Mouse (Mus musculus): ENCODE results near the gene AI597479.
"Not testable (repeated sequence)": the region's sequence is repeated elsewhere in the genome, so short reads cannot be mapped to it uniquely, and the experiment has no call there.

AI597479 gene

GRCm38 (mm10) chr1:43122616-43123015, 24.1 kb downstream of the AI597479 start:
- in situ Hi-C loops (cut with MboI; ENCODE audit: low sequenced_read_pairs), result no loop called here

GRCm38 (mm10) chr1:43124726-43125125, 26.2 kb downstream of the AI597479 start:
- in situ Hi-C loops (cut with MboI; ENCODE audit: low sequenced_read_pairs), result no loop called here

- in situ Hi-C loops (cut with MboI; ENCODE audit: low sequenced_read_pairs), result no loop called here
These were observed 28.7 kb downstream of the AI597479 start for GRCm38 (mm10) chr1:43127196-43127595.

- in situ Hi-C loops (cut with MboI; ENCODE audit: low sequenced_read_pairs), result no loop called here
These were observed 29.5 kb downstream of the AI597479 start for GRCm38 (mm10) chr1:43127820-43128610.

- in situ Hi-C loops (cut with MboI; ENCODE audit: low sequenced_read_pairs), result no loop called here
These were observed 31.9 kb downstream of the AI597479 start for GRCm38 (mm10) chr1:43130219-43130981.

- in situ Hi-C loops (cut with MboI; ENCODE audit: low sequenced_read_pairs), result no loop called here
These were observed 33.1 kb downstream of the AI597479 start for GRCm38 (mm10) chr1:43131591-43131990.

- in situ Hi-C loops (cut with MboI; ENCODE audit: low sequenced_read_pairs), result not testable (repeated sequence)
These were observed 38.0 kb downstream of the AI597479 start for GRCm38 (mm10) chr1:43136488-43137029.

GRCm38 (mm10) chr1:43137334-43137733, 38.8 kb downstream of the AI597479 start:
- in situ Hi-C loops (cut with MboI; ENCODE audit: low sequenced_read_pairs), result no loop called here

GRCm38 (mm10) chr1:43138268-43138812, 39.8 kb downstream of the AI597479 start:
- in situ Hi-C loops (cut with MboI; ENCODE audit: low sequenced_read_pairs), result no loop called here

GRCm38 (mm10) chr1:43139587-43140266, 41.2 kb downstream of the AI597479 start:
- in situ Hi-C loops (cut with MboI; ENCODE audit: low sequenced_read_pairs), result loop anchor here (10.0 kb wide), 1 partner anchor 115 kb away; no protein-coding TSS in a partner anchor

- in situ Hi-C loops (cut with MboI; ENCODE audit: low sequenced_read_pairs), result loop anchor here (10.0 kb wide), 1 partner anchor 113 kb away; no protein-coding TSS in a partner anchor
These were observed 43.0 kb downstream of the AI597479 start for GRCm38 (mm10) chr1:43141555-43141961.

GRCm38 (mm10) chr1:43142849-43143248, 44.3 kb downstream of the AI597479 start:
- in situ Hi-C loops (cut with MboI; ENCODE audit: low sequenced_read_pairs), result loop anchor here (10.0 kb wide), 1 partner anchor 112 kb away; no protein-coding TSS in a partner anchor

GRCm38 (mm10) chr1:43143284-43143683, 44.8 kb downstream of the AI597479 start:
- in situ Hi-C loops (cut with MboI; ENCODE audit: low sequenced_read_pairs), result loop anchor here (10.0 kb wide), 1 partner anchor 112 kb away; no protein-coding TSS in a partner anchor

- in situ Hi-C loops (cut with MboI; ENCODE audit: low sequenced_read_pairs), result loop anchor here (10.0 kb wide), 1 partner anchor 111 kb away; no protein-coding TSS in a partner anchor
These were observed 45.3 kb downstream of the AI597479 start for GRCm38 (mm10) chr1:43143791-43144190.

- in situ Hi-C loops (cut with MboI; ENCODE audit: low sequenced_read_pairs), result loop anchor here (10.0 kb wide), 1 partner anchor 110 kb away; no protein-coding TSS in a partner anchor
These were observed 45.9 kb downstream of the AI597479 start for GRCm38 (mm10) chr1:43144338-43144906.

- in situ Hi-C loops (cut with MboI; ENCODE audit: low sequenced_read_pairs), result loop anchor here (10.0 kb wide), 1 partner anchor 109 kb away; no protein-coding TSS in a partner anchor
These were observed 46.9 kb downstream of the AI597479 start for GRCm38 (mm10) chr1:43145388-43145787.

GRCm38 (mm10) chr1:43147474-43147873, 49.0 kb downstream of the AI597479 start:
- in situ Hi-C loops (cut with MboI; ENCODE audit: low sequenced_read_pairs), result loop anchor here (10.0 kb wide), 1 partner anchor 107 kb away; no protein-coding TSS in a partner anchor

GRCm38 (mm10) chr1:43150225-43150624, 51.7 kb downstream of the AI597479 start:
- in situ Hi-C loops (cut with MboI; ENCODE audit: low sequenced_read_pairs), result no loop called here

- in situ Hi-C loops (cut with MboI; ENCODE audit: low sequenced_read_pairs), result no loop called here
These were observed 54.1 kb downstream of the AI597479 start for GRCm38 (mm10) chr1:43152626-43153025.

GRCm38 (mm10) chr1:43153538-43153937, 55.0 kb downstream of the AI597479 start:
- in situ Hi-C loops (cut with MboI; ENCODE audit: low sequenced_read_pairs), result no loop called here
